Mouse (Mus musculus) heart, embryonic 13.5 days (tissue): ENCODE data around the gene Ptprcap. TPM values are rescaled to one million over a fixed set of nuclear protein-coding genes. Genes with fewer than 3 reads are reported as not detected.

Experiments used
- ATAC-seq: fragments of 200-750 bp; cut with Nextera tagmentation; 2 replicates; pipeline ENCODE4 v1.8.0; 2017; ENCODE audit warnings: moderate TSS enrichment; ENCODE audit not compliant: insufficient number of reproducible peaks, low FRiP score, low TSS enrichment; ENCODE audit errors: extremely low read depth
- H3K27ac ChIP-seq: fragments of 300-500 bp; sonication (generic); replicated peaks from 2 replicates; pipeline ENCODE4 v1.5.1; 2015; ENCODE audit warnings: moderate library complexity, mild to moderate bottlenecking, inconsistent platforms
- H3K27me3 ChIP-seq: fragments of 300-500 bp; sonication (generic); replicated peaks from 2 replicates; pipeline ENCODE4 v1.6.1; 2015; ENCODE audit warnings: mild to moderate bottlenecking, inconsistent platforms
- H3K36me3 ChIP-seq: fragments of 300-500 bp; sonication (generic); 2 replicates; pipeline ENCODE4 v1.6.1; 2015; ENCODE audit warnings: mild to moderate bottlenecking, inconsistent platforms
- H3K4me1 ChIP-seq: fragments of 300-500 bp; sonication (generic); 2 replicates; pipeline ENCODE4 v1.6.1; 2015; ENCODE audit warnings: inconsistent platforms
- H3K4me2 ChIP-seq: fragments of 300-500 bp; sonication (generic); 2 replicates; pipeline ENCODE4 v1.6.1; 2015; ENCODE audit warnings: inconsistent platforms, mild to moderate bottlenecking, moderate library complexity
- H3K4me3 ChIP-seq: fragments of 300-500 bp; sonication (generic); 2 replicates; pipeline ENCODE4 v1.5.1; 2015; ENCODE audit warnings: moderate library complexity, mild to moderate bottlenecking, inconsistent platforms
- H3K9ac ChIP-seq: fragments of 300-500 bp; sonication (generic); 2 replicates; pipeline ENCODE4 v1.6.1; 2015; ENCODE audit warnings: inconsistent platforms, mild to moderate bottlenecking, moderate library complexity
- H3K9me3 ChIP-seq: fragments of 300-500 bp; sonication (generic); 2 replicates; pipeline ENCODE4 v1.6.1; 2016; ENCODE audit warnings: inconsistent platforms
- WGBS: fragments of 180-500 bp; shearing (Covaris S2); methylation state at CpG from one replicate; pipeline ENCODE4 v1.1.7; 2015; ENCODE audit warnings: mixed read lengths; 5-methylcytosine and 5-hydroxymethylcytosine counted together
- polyA plus RNA-seq: library from polyadenylated mRNA; unstranded; fragments of >200 nt; fragmentation: Nextera tagmentation; extraction: Ambion mirVana; gene quantifications from 2 replicates; pipeline ENCODE4 v1.2.1, GENCODE M21; 2015

Gene Ptprcap
- polyA plus RNA-seq, 1 experiment from 2014 or later = 1.4 TPM

DNA sequence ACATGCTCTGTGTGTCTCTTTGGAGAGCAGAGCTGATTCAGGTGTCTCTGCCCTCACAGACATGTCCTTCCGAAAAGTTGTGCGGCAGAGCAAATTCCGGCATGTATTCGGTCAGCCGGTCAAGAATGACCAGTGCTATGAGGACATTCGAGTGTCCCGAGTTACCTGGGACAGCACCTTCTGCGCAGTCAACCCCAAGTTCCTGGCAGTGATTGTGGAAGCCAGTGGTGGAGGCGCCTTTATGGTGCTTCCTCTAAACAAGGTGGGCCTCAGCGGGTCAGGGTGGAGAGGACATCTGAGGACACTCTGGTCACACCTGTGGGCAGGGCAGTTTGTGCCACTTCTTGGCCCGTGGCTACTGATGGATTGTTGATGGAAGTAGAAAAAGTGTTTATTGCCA is 4.1 kb upstream of the Ptprcap start:
- peak overlapping the region; percentile 84 for H3K4me3 ChIP-seq

GRCm38 (mm10) chr19:4149764-4150461 is 3.5 kb upstream of the Ptprcap start:
- Histone ChIP-seq H3K36me3 (peaks cover 44% of the 10 kb centered on the region), H3K4me1 (peaks cover 42% of the 10 kb centered on the region), H3K9ac (peak overlapping the region; percentile 91), H3K27me3 (no peaks in the 10 kb centered on the region), H3K4me2 (peak overlapping the region; percentile 88), H3K9me3 (peaks cover 5% of the 10 kb centered on the region; the same call in 1 of the 2 replicates), H3K4me3 (peak overlapping the region; percentile 84; the same call in 1 of the 2 replicates), H3K27ac (no peak overlapping the region)
- 90% methylated on average over 17 of the region's 17 CpGs for WGBS
- no peak for ATAC-seq

More for the DNA sequence above, 4.1 kb upstream of the Ptprcap start:
- Histone ChIP-seq H3K9ac (peak overlapping the region; percentile 91), H3K36me3 (peaks cover 44% of the 10 kb centered on the region), H3K27ac (no peak overlapping the region; the same call in 1 of the 2 replicates), H3K27me3 (no peaks in the 10 kb centered on the region), H3K9me3 (peaks cover 5% of the 10 kb centered on the region; the same call in 1 of the 2 replicates), H3K4me2 (peak overlapping the region; percentile 88), H3K4me1 (peaks cover 42% of the 10 kb centered on the region)
- no peak for ATAC-seq
- 81% methylated on average over 11 of the region's 11 CpGs for WGBS

DNA sequence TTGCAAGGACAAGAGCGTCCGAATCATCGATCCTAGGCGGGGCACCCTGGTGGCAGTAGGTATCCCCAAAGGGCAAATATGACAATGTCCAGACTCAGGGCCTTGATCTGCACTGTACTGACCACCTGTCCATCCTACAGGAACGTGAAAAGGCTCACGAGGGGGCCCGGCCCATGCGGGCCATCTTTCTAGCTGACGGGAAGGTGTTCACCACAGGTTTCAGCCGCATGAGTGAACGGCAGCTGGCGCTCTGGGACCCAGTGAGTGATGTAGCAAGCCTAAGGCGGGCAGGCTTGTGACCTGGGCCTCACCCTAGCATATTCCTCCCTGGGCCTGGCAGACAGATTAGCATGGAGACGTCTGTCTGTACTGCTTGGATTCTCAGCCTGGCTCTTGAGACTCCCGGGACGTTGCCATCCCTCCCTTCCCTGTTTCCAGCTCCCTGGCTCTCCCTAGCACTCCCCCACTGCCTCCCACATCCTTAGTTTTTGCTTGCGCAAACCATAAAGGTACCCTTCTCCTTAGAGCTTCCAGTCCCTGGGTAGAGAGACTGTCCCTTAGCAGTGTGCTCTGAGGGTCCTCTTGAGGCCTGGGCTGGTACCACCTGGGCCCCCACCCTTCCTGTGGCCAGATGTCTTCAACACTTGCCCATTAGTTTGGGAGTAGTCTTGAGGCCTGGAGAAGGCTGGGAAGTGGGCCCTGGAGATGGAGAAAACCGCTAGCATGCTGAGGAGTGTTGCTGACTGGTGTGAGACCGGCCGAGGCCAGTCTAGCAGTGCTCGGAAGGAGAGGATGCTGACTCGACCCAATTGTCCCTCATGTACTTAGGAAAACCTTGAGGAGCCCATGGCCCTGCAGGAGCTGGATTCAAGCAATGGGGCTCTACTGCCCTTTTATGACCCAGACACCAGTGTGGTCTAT is 2.6 kb upstream of the Ptprcap start:
- Histone ChIP-seq H3K27me3 (no peaks in the 10 kb centered on the region), H3K4me3 (no peak overlapping the region), H3K9me3 (peaks cover 2% of the 10 kb centered on the region; the same call in 1 of the 2 replicates), H3K4me1 (peaks cover 42% of the 10 kb centered on the region), H3K4me2 (no peak overlapping the region), H3K9ac (peak overlapping the region; percentile 59), H3K36me3 (peaks cover 46% of the 10 kb centered on the region), H3K27ac (no peak overlapping the region)
- no peak for ATAC-seq
- 85% methylated on average over 22 of the region's 22 CpGs for WGBS

DNA sequence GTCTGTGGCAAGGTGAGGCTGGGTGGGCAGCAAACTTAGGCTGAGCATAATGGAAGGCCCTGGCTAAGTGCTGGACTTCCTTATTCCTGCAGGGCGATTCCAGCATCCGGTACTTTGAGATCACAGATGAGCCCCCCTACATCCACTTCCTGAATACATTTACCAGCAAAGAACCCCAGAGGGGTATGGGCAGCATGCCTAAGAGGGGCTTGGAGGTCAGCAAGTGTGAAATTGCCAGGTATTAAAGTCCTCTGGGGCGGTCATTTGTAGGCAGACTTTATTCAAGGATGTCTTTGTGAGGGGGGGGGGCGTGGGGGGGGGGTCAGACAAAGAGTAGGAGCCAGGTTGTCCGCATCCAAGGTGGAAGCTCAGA is 1.9 kb upstream of the Ptprcap start:
- Histone ChIP-seq H3K9ac (0 out of 2 replicates have a peak overlapping the region, but pooled peaks have one; percentile 59), H3K4me1 (peaks cover 42% of the 10 kb centered on the region), H3K4me3 (no peak overlapping the region), H3K27me3 (no peaks in the 10 kb centered on the region), H3K36me3 (peaks cover 53% of the 10 kb centered on the region), H3K27ac (no peak overlapping the region), H3K9me3 (no peaks in the 10 kb centered on the region), H3K4me2 (no peak overlapping the region)
- no peak for ATAC-seq
- 78% methylated on average over 5 of the region's 5 CpGs for WGBS

GRCm38 (mm10) chr19:4151898-4152297 is 1.5 kb upstream of the Ptprcap start:
- ATAC-seq = no peak
- H3K4me3 ChIP-seq = no peak overlapping the region
- H3K27me3 ChIP-seq = no peaks in the 10 kb centered on the region
- H3K36me3 ChIP-seq = peaks cover 57% of the 10 kb centered on the region
- H3K27ac ChIP-seq = no peak overlapping the region
- no peaks in the 10 kb centered on the region for H3K9me3 ChIP-seq
- H3K4me1 ChIP-seq = peaks cover 42% of the 10 kb centered on the region
- no peak overlapping the region for H3K4me2 ChIP-seq
- no peak overlapping the region for H3K9ac ChIP-seq
- 81% methylated on average over 5 of the region's 5 CpGs for WGBS

DNA sequence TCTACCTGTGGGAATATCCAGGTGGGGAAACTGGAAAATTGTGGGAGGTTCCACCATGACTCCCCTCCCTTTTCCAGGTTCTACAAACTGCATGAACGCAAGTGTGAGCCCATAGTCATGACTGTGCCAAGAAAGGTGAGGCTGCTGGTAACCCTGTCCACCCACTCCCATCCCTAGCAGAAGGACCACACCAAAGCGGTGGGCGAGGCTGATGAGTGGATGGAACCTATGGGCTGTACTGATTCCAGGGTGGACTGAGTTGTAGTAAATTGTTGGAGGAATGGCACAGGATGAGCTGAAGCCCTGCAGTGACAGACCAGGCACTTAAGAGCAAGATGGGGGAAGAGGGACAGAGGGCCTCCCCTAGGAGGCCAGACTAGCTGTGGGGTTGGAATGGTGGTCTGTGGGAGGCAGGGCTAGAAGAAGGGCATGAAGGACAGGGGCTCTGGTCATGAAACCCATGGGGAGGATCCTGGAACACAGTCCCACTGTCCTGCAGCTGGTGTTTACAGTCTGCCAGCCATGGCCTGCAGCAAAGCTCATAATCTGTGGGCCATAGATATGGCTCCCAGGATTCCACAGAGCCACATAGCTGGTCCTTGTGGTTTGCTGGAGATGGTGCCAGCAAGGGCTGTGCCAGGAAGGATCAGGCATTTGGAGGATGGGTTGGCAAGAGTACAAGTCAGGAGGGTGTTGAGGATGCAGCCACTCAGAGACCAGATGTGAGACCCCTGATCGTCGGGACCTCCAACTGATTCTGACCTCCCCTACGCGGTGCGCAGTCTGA is 766 bp upstream of the Ptprcap start:
- no peak for ATAC-seq
- H3K36me3 ChIP-seq = peaks cover 65% of the 10 kb centered on the region
- no peaks in the 10 kb centered on the region for H3K27me3 ChIP-seq
- H3K4me2 ChIP-seq = no peak overlapping the region
- peaks cover 41% of the 10 kb centered on the region for H3K4me1 ChIP-seq
- H3K4me3 ChIP-seq = no peak overlapping the region
- no peak overlapping the region; the same call in 1 of the 2 replicates for H3K27ac ChIP-seq
- 0 out of 2 replicates have a peak overlapping the region, but pooled peaks have one; percentile 16 for H3K9ac ChIP-seq
- WGBS = 84% methylated on average over 8 of the region's 8 CpGs
- no peaks in the 10 kb centered on the region for H3K9me3 ChIP-seq

GRCm38 (mm10) chr19:4154437-4155222 is 1.2 kb downstream of the Ptprcap start:
- WGBS = 70% methylated on average over 13 of the region's 13 CpGs

DNA sequence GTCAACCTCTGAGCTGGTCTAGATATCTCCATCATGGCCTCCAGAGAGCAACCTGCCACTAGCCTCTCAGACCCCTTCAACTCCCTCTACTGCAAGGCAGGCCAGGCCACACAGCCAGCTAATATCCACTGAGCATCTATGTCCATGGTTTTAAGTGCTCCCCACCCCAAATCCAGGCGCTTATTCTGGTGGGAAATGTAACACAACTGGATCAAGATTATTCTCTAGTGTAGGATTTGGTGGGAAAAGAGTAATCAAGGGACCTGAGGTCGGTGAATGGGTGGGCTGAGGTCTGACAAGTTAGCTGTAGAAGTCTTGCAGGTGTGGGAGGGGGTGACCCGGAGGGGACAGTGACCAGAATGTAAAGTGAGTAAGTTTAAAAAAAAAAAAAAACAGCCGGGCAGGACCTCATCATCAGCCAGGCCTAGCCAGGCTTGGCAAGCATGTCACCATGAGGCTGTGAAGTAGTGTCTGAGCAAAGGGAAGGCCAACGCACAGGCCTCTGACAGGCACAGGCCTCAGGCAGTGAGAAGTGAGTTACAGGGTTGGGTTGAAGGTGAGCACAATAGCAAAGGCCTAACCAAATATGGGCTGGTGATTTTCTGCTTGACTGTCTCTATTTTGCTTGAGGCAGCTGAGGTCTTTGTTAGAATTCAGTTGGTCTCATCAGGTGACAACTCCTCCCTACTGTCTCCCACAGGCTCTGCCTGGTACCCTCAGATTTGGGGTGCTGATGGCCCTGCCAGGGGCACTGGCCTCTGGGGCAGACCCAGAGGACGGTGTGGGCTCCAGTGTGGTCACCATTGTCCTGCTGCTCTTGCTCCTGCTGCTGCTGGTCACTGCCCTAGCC is 2.0 kb downstream of the Ptprcap start:
- H3K4me2 ChIP-seq = no peak overlapping the region
- H3K9me3 ChIP-seq = no peaks in the 10 kb centered on the region
- 80% methylated on average over 6 of the region's 6 CpGs for WGBS
- H3K27ac ChIP-seq = no peak overlapping the region
- H3K4me1 ChIP-seq = peaks cover 21% of the 10 kb centered on the region
- peak overlapping the region; percentile 28; the same call in 1 of the 2 replicates for H3K9ac ChIP-seq
- H3K4me3 ChIP-seq = no peak overlapping the region
- no peak for ATAC-seq
- no peaks in the 10 kb centered on the region for H3K27me3 ChIP-seq
- H3K36me3 ChIP-seq = peaks cover 83% of the 10 kb centered on the region

More at GRCm38 (mm10) chr19:4154437-4155222, 1.2 kb downstream of the Ptprcap start:
- Histone ChIP-seq H3K36me3 (peaks cover 84% of the 10 kb centered on the region), H3K27me3 (no peaks in the 10 kb centered on the region), H3K4me1 (peaks cover 27% of the 10 kb centered on the region), H3K9me3 (no peaks in the 10 kb centered on the region), H3K9ac (no peak overlapping the region), H3K27ac (no peak overlapping the region), H3K4me3 (no peak overlapping the region), H3K4me2 (no peak overlapping the region)
- ATAC-seq = no peak

- no peak overlapping the region for H3K4me3 ChIP-seq
- ATAC-seq = no peak
- peaks cover 82% of the 10 kb centered on the region for H3K36me3 ChIP-seq
- no peaks in the 10 kb centered on the region for H3K9me3 ChIP-seq
- peaks cover 19% of the 10 kb centered on the region for H3K4me1 ChIP-seq
- no peak overlapping the region for H3K4me2 ChIP-seq
- 69% methylated on average over 20 of the region's 20 CpGs for WGBS
- no peaks in the 10 kb centered on the region for H3K27me3 ChIP-seq
- peak overlapping the region; percentile 28; the same call in 1 of the 2 replicates for H3K9ac ChIP-seq
- H3K27ac ChIP-seq = no peak overlapping the region
Measured at GRCm38 (mm10) chr19:4156073-4156579, 2.7 kb downstream of the Ptprcap start.
